Mouse (Mus musculus) urinary bladder, postnatal 25 days (tissue): ENCODE data around the gene Gng7.
A peak's percentile ranks its signal among the peaks of the same experiment; 100 is the strongest.

Experiments used
- DNase-seq: peaks from one replicate; pipeline ENCODE4 v3.0.0; 2022; ENCODE audit warnings: low spot score

Gene Gng7

DNA sequence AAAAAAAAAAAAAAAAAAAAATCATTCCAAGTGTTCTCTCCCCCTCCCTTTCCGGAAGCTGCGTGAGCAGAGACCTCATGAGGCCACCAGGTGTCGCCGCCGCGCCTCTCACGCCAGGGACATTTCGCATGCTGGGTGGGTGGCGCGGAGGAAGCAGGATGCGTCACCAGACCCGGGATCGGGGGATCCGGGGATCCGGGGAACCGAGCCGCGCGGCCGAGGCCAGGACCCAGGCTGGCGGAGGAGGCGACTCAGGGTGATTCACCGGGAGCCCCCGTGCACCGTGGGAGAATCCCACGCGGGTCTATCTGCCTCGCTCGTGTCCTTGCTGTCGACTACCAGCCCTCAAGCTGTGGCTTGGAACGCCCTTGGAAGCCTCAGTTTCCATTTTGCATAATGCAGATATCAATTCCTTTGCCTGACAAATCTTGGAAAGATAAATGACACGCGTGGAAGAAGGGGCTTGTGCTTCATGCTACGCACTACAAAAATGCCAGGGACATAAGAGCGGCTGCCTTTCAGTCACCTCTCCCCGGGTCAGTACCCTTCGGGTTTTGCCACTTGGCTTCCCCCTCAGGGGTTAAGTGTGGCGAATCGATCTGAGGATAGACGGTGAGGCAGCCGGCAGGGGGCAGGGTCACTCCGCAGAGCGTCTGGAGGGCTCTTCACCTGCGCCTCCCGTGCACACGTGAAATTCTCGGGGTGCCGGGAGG is 86.0 kb downstream of the Gng7 start:
- peak; percentile 86 for DNase-seq

DNA sequence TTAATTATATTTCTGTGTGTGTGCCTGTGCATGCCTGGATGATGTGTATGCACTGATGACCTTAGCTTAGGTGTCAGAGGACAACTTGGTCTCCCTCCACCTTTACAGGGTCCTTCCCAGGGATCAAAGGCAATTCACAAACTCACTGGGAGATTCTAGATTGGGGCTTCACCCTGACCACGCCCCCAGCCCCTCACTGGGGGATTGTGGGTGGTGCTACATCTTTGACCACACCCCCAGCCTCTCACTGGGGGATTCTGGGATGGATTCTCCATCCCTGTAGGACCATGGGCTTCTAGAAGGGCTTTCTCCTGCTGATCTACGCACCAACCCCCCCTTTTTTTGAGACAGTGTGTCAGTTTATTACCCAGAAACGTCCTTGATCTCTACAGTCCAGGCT is 89.3 kb downstream of the Gng7 start:
- DNase-seq = no peak

DNA sequence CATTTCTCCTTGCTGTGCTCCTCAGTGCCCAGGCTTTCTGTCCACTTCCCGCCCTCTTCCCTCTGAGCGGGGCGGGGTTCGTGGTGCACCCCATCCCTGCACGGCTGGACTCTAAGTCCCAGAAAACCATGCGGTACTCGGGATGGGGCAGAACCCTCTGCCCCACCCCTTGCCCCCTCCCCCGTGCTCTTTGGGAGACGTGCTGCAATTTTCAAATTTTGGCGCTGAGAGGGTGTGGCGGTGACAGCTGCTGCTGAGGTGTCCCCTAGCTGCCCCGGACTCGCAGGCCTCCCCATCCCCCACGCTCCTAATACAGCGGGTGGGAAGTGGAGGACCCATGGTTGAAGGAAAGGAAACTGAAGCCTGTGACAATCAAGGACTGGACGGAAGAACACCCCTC is 92.8 kb downstream of the Gng7 start:
- DNase-seq = no peak

DNA sequence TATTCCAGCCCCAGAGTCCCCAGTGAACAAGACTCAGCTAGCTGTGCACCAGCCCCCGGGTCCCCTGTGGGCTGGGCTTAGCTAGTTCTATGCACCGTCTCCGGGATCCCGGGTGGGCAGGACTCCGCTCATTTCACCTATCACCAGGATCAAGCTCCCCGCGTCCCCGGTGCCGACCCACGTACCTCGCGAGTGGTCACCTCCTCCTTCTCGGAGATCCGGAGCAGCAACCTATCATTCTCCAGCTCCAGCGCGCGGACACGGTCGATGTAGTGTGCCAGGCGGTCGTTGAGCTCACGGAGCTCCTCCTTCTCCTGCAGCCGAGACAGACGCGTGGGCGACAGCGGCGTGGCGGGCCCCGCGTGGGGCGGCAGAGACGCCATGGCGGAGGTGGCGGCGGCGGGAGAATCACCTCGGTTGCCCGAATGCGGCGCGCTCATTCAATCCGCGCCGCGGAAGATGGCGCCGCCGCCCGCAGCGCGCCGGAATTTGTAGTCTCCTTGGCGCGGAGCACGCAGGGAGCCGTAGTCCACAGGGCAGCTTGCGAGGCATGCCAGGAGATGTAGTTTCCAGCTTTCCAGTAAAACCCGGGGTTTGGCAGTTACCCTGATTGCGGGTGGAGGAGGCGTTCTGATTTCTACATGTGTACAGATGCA is 96.8 kb downstream of the Gng7 start, which contains the start of gene Lmnb2:
TSS of gene Lmnb2 (minus strand) at position 467 of the 656 bp plus-strand sequence.
- DNase-seq = peak; percentile 65

DNA sequence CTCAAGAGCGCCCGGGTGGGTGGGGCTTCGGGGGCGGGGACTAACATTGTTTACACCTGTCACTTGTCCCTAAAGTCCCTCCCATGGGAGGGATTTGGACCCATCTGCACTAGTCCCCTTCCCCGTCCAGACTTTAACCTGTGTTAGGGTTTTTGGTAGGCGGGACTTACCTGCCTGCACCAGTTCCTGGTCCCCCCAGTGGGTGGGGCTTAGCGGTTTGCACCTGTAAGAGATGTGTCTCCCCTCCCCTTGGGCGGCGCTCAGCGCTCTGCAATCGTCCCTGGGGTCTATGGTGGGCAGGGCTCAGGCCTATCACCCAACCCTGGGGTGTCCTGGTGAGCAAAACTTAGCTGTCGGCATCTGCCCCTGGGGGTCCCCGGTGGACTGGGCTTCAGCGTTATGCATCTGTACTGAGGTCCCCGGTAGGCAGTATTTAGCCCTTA is 97.4 kb downstream of the Gng7 start:
- no peak for DNase-seq

DNA sequence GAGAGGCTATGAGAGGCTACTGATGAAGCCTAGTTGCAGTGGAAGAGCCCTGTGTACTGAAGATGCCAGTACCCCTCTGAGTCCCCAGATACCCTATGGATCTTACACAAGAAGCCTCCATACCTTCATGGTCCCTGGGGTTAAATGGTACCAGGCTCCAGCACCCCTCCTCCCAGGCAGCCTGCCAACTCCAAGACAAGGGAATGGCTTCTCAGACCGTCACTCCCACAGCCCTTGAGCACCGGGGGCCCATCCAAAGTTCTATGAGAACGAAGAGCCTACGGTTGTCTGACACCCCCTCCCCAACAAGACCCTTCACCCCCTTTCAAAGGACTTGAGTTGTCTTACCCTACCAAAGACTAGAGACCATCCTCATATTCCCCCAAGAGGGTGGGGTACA is 99.0 kb downstream of the Gng7 start:
- no peak for DNase-seq

DNA sequence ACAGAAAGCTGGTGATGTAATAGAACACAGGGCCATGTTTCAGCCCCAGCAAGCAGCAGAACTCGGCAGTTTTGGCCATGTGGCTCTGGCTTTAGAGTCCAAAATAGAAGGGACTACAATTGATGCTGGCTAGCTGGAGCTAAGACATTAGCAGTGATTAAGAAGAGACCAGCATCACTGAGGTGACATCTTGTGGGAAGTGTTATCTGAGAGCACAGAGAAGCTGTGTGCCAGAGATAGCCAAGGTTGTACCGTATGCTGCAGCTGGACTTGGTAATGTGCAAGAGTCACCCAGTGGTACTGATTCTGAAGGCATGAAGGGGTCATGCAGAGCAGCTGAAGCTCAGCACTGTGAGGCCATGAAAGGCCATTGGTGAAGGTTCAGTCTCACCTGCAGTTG is 99.5 kb downstream of the Gng7 start:
- DNase-seq = no peak

DNA sequence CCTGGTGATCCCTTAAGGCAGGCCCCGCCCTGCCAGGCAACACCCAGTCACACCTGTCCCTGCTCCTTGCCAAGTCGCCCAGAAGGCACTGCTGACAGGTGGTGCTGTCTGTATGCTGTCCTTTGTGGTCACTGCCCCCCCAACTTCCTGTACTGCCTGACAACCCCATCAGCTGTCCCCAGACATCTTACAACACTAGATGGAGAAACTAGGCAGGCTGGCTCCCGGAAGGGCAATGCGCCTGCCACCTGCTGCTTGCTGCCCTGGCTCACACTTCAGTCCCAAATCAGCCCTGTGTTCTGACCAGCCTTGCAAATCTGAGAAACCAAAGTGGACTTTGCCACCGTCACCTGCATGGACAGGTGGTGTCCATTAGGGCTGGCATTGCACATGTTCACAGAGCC is 100.5 kb downstream of the Gng7 start:
- no peak for DNase-seq

DNA sequence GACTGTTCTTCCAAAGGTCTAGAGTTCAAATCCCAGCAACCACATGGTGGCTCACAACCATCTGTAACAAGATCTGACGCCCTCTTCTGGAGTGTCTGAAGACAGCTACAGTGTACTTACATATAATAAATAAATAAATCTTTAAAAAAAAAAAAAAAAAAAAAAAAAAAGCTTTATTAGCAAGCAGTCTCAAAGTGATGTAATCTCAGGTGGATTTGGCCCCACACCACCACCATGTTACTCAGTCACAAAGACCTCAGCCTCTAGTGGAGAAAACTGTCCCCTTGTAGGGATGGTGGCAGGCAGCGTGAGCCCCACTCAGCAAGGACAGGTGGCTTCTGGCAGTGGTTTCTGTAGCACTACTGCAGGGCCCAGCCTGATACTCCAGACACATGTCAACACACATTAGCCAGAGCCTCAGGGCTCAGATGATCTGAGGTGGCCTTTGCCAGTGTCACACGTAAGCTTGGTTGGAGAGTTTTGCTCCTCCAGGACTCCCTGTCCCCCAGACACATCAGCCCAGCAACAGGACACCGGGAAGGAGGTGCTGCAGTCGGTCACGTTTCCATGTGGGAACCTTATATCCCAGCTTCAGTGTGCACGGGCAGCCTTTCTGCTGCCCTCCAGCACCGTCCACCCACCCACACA is 101.3 kb downstream of the Gng7 start:
- DNase-seq = no peak

DNA sequence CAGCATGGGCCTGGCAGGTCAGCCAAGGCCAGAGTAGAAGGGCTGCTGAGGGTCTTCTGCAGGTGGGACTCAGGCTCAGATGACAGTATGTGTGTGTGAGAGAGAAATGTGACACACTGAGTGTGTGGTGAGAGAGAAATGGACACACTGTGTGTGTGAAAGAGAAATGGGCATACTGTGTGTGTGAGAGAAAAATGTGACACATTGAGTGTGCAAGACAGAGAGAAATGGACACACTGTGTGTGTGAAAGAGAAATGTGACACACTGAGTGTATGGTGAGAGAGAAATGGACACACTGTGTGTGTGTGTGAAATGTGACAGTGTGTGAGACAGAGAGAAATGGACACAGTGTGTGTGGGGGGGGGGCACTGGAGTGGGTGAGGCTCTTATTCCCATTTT is 102.9 kb downstream of the Gng7 start:
- no peak for DNase-seq

DNA sequence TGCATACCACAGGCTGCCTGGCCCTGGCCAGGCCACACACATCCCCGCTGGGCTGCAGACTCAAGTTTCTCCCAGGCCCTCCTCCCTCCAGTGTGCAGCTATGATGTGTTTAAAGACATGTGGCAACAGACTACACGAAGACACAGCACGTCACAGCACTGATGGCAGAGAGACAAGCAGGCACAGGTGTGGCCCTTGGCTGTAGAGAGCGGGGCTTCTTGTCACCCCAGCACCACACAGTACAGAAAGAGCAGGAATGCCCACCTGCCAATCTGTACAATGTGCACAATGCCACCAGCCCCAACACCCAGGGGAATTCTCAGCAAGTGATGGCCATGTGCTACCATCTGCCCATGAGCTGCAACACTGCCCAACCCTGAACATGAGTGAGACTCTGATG is 103.4 kb downstream of the Gng7 start:
- DNase-seq = no peak

DNA sequence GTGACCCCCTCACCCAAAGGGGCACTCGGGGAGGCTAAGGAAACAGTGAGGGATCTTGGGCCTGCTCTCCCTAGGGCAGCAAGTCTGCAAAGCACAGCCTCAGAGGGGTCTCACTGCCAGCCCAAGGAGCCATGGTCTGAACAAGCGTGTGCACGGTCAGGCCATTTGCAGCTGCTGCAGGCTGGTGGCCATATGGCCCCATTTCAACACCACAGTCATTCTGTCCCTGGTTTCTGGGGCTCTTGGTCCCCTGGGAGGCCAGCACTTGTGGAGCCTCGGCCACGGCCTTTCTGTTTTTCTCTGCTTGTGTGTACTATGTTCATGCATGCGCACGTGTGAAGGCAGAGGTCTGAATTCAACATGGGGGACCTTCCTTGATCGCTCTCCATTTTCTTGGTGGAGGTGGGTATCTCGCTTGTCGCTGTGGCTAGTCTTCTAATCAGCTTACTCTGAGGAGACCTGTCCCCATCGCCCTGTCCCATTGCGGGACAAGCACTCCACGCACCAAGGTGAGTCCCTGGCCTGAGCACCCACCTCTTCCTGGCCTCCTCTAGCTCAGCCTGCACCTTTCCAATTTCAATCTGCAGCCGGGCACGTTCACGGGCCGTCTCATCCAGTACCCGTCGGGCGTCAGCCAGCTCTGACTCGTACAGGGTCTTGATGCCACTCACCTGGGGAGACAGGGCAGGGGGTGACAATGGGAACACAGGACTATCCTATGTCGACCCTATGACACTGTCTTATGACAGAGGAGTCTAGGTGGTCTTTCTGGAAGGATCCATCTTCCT is 105.2 kb downstream of the Gng7 start:
- DNase-seq = no peak

DNA sequence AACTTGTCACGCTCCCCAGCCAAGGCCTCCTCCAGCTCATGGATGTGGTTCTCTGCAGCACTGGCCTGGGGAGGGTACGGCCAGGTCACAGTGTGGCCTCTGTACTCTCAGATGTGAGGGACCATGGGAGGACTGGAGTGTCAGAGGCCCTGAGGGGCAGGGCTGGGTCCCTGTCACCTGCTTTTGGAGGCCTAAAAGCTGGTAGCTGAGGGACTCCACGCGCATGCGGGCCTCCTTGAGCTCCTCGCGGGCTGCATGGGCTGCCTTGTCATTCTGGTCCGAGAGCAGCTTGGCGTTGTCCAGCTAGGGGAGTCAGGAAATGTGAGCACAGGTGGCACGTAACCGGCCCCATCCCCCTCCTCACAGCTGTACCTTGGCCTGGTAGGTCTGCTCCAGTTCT is 110.0 kb downstream of the Gng7 start:
- DNase-seq = no peak

DNA sequence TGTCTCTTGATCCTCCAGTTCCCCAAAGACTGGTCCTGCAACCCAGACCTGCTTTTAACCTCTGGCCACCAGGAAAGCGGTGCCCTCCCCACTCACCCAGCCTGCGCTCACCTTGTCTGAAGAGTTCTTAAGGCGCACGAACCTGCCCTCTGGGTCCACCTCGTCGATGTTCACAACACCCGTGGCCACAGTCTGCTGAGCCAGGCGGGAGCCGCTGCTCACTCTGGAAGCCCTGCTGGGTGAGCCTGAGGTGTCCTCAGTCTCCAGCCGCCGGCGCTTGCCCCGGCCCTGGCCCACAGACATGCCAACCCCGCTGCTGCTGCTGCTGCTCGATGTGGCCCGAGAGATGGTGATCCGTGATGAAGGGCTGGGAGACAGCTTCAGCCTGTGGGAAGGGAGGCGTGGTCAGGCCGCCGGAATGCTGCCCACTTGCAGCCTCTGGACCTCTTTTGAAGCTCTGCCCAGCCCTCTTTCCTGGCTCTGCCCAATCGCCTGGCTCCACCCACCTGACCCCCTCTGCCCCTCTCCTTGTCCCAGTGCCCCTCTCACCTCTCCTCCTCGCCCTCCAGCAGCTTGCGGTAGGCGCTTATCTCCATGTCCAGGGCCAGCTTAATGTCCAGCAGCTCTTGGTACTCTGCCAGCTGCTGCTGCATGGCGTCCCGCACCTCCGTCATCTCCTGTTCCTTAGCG is 110.6 kb downstream of the Gng7 start:
- DNase-seq = no peak

DNA sequence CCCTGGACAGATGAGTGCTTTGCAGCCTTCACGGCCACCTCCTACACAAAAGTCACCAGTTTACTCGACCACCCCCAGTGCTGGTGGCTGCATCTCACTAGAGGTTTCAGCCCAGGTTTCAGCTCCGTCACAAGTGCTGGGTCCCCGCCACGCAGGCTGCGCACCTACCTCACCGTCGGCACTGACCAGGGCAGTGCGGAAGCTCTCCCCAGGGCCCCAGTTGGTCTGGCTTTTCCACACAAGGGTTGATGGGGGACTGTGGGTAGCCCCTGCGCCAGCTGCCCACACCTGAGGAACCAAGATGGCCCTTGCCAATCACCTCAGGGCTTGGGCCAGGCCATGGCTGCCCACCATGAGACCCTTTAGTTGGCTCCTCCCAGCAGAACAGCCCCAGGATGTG is 111.5 kb downstream of the Gng7 start:
- no peak for DNase-seq

DNA sequence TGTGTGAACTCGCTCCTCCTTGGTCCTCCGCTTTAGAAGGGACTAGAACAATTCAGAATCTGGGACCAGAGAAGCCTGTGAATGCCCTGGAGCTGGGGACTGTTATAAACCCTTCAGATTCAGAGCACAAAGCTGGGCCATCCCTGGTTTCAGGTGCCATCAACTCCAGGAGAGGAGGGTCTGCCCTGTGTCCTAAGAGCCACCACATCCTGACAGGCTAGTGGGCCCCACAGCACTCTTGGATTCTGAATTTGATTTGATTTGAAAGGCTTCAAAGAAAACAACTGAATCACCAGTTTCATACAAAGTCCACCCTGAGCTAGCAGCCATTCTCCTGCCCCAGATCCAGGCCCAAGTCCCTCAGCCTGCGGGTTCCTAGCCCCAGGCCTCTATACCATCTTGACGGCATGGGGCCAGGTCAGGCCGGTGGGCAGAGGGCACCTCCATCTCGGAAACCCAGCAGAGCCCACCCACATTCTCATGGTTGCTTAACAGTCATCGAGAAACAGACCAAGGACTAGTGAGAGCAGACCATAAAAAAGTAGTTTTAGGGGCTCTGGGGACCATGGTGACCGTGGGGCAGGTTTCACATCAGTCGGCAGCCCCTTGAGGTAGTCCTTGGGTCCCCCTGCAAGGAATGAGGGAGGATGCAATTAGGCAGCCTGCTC is 112.3 kb downstream of the Gng7 start:
- no peak for DNase-seq

DNA sequence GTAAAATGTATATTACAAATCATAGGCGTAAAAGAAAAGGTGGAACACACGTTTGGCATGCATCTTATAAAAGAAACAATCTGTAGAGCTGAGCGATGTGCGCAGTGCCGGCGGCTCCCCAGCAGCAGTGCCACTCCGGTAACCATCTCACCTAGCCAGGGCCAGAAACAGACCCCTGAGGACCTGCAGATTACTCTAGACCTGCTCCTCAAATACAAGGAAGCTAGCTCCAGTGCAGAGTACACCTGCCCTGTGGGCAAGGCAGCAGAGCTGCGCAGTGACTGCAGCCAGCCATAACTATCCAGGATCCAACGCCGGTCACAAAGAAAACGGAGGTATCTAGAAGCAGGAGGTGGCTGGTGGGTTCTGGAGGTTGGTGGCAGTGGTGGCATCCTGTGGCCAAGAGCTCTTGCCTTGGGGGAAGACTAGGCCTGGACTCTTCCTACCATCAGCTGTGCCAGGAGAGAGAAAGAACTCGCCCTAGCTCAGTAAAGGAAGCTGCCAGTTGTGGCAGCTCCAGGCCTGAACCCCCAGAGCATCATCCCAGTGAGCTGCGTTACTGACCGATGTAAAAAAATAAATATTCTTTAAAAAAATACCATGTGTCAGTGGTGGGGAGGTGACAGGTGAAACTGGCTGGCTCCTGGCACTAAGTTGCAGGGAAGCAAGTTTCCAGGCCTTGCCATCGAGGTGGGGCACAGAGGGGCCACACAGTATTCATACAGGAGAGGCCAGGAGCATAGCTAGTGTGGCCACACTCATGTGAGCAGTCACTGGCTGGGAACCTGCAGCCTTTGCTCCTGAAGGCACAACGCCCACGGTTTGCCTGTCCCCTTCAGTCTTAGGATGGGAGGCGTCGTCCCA is 113.1 kb downstream of the Gng7 start:
- DNase-seq = no peak

DNA sequence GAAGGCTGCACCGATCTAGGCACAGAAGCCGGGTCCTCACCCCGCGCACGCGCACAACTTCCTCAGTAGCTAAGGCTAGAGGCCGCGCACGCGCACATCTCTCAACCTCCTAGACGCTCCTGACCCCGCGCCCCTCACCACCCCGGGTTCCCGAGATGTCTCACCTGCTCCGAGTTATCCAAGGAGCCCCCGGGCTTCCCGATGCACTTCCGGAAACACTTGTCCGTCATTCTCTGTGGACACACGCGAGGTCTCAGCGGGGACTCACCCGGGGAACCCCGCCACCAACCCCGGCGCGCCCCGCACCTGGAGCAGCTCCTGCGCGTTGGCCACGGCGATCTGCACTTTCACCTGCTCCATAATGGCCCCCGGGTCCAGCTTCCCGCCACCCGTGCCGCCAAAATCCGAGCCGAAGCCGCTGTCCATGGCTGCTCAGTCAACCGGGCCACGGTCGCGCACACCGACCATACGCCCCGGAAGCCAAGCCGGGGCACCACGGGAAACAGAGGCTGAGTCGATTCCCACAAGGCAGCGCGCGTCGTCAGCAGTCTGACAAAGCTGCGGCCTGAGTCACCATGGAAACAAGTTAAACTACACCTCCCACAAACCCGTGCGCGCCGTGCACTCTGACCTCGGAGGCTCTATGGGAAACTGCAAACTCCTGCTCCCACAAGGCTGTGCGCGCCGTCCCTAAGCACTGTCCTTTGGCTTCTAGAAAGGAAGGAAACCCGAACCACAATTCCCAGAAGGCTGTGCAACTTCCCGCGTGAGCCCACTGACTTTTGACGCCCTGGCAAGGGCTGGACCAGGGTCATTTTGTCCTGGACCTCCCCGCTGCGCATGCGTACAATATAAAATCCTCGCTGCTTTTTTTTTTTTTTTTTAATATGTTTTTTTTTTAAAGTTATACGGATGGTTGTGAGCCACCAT is 114.2 kb downstream of the Gng7 start, which contains the start of gene Timm13:
TSS of gene Timm13 (minus strand) at position 652 of the 930 bp plus-strand sequence.
- DNase-seq = peak; percentile 88
